Mouse (Mus musculus): ENCODE measurements around the gene Pip5kl1. TPM values are rescaled to one million over a fixed set of nuclear protein-coding genes. Genes with fewer than 3 reads are reported as not detected.
A peak's percentile ranks its signal among the peaks of the same experiment; 100 is the strongest.

Gene Pip5kl1
- total RNA-seq, 2 experiments from 2014 or later, result 0.31 to 0.73 TPM

DNA sequence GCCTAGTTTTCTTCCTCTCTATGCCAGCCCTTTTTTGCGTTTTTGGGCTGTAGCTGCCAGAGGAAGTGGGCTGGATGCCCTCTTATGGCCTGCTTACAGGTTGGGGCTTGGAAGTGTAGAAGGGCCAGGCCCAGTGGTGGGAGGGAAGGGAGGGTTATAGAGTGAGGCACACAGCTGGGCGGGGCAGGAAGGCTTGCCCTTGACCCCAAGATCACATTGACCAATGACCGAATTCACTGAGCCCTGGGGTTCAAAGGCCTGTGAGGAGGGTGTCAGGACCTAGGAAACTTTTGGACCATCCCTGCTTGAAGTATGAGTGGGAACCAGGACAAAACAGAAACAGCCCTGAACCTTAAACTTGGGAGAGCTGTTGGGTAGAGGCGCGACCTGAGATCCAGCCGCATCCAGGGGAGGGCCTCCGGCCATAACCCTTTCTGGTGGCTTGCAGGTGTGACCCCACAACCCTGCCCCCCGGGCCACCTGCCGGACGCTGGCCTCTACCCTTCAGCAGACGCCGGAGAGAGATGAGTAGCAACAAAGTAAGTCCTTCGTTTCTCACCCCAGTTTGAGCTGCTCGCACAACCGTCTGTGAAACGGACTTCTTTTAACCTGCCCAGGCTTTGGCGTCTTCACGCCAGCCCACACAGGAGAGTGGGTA, 34.3 kb downstream of the Pip5kl1 start:
- DNase-seq (ENCODE audit: low spot score in 2 of 2), result peak in 1 of 2 experiments; percentile 50

GRCm38 (mm10) chr2:32610610-32611229, 36.1 kb downstream of the Pip5kl1 start:
- no peak for DNase-seq (ENCODE audit: low spot score in 2 of 2)

DNA sequence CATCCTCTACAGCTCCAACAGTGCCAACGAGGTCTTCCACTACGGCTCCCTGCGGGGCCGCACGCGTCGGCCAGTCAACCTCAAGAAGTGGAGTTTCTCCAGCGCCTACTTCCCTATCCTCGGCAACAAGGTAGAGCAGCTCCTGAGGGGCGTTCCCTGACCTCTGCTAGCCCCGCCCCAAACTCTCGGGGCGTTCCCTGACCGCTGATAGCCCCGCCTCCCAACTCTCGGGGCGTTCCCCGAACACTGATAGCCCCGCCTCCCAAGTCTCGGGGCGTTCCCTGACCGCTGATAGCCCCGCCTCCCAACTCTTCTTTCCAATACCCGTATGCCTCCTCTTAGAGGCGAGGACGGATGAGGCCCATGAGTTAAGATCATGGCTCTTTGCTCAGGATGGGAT, 37.7 kb downstream of the Pip5kl1 start:
- no peak for DNase-seq (ENCODE audit: low spot score in 2 of 2)

- DNase-seq (ENCODE audit: low spot score in 2 of 2), result no peak
Observed at GRCm38 (mm10) chr2:32617109-32617508, 42.5 kb downstream of the Pip5kl1 start.

DNA sequence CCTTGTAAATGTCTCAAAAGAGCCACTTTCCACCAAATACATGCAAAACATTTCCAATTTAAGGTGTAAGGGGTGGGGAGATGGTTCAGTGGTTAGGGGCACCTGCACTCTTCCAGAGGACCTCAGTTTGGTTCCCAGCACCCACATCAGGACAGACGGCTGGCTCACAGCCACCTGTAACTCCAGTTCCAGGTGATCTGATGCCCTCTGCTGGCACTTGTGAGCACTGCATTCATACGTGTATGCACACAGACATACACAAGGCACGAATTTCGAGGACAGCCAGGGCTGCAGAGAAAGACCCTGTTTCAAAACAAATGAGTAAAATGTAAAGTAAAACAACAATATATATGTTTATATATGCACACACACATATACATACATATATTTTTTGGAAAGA, 43.0 kb downstream of the Pip5kl1 start:
- no peak for DNase-seq (ENCODE audit: low spot score in 2 of 2)

GRCm38 (mm10) chr2:32618051-32618450, 43.5 kb downstream of the Pip5kl1 start:
- DNase-seq (ENCODE audit: low spot score in 2 of 2), result no peak

GRCm38 (mm10) chr2:32620682-32621516, 46.3 kb downstream of the Pip5kl1 start:
- no peak for DNase-seq (ENCODE audit: low spot score in 2 of 2)

GRCm38 (mm10) chr2:32621517-32621859, 46.9 kb downstream of the Pip5kl1 start, which contains the start of gene Ak1:
Gene Ak1 (plus strand): TSS chr2:32621758.
- no peak for DNase-seq (ENCODE audit: low spot score in 2 of 2)

- DNase-seq (ENCODE audit: low spot score in 2 of 2), result no peak
Observed at GRCm38 (mm10) chr2:32624111-32624748, 49.6 kb downstream of the Pip5kl1 start.

DNA sequence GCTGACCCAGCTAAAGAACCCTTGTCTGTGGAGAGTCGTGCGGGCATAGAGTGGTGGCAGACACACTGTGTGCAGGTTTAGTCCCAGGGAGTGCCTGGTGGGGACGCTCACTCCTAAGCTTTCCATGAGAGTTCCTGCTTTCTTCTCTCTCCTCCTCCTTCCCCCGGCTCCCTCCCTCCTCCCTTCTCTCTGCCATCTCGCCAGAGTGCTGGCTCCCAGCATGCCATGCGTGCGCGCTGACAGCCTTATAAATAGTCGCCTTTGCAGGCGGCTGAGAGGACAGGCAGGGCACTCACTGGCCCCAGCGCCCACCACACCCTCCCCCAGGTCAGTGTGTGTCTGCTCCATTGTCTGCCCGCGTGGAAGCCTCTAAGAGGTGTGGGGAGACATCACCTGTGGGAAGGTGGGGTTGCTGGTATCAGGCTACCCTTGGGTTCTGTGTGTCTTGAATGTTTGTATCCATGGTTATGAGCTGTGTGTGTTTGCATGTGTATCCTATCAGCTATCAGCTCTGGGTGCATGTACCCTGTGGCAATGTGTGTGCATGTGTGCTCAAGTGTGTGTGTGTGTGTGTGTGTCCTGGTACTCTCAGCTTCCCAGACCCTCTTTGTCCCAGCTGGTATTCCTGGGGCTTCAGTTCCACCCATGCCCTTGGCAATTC, 50.7 kb downstream of the Pip5kl1 start:
- DNase-seq (ENCODE audit: low spot score in 2 of 2), result peak in 1 of 2 experiments; percentile 66

DNA sequence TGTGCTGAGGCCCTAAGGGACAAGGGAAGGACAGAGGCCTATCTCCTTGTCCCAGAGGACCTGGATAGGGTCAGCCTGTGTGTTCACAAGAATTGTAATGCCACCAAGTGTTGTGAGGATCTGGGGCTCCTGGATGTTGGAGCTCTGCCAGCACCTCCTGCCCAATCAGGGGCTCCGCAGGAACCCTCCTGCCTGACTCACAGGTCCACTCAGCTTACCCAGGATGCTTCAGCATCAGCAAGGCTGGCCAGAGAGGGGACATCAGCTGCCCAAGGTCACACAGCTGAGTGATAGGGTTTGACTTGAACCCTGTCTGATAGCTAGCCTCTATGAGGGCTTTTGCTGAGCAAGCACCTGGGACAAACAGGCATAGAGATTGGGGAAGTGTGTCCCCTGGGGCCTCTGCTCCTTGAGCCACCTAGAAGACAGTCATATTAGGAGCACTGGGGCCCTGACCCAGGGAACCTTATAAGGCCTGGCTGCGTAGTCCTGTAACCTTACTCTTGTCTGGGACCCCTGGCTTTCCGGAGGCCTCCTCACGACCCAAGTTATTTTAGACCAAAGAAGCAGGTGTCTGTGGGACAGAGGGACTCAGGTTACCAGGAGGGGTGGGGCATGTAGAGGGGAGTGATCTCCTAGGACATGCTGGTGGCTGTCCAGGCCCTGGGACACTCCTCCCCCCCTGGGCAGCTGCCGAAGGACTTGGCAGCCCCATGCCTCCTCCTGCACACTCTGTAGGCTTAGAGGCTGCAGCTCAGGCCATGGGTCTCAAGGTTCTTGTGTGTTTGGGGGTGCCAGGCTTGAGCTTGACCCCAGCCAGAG, 51.5 kb downstream of the Pip5kl1 start:
- DNase-seq (ENCODE audit: low spot score in 2 of 2), result no peak

- no peak for DNase-seq (ENCODE audit: low spot score in 2 of 2)
Observed at GRCm38 (mm10) chr2:32627266-32628043, 52.9 kb downstream of the Pip5kl1 start.

- DNase-seq (ENCODE audit: low spot score in 2 of 2), result no peak
Observed at GRCm38 (mm10) chr2:32628044-32628550, 53.5 kb downstream of the Pip5kl1 start.

DNA sequence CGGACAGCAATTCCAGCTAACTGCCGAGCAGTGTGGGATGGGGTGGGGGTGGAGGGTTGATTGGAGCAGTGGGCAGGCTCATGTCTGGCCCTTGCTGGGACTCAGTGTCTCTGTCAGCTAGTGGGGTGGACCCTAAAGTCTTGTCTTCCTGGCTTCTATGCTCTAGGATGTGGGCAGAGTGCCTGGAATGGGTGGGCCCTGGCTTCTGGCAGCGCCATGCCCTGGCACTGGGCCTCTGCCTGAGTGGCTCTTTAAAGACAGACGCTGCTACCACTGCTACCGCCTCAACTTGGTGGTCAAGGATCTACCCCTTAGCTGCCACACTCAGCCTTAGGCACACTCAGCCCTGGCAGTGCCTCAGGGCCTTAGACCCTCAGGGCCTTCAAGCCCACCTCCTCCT, 54.1 kb downstream of the Pip5kl1 start:
- no peak for DNase-seq (ENCODE audit: low spot score in 2 of 2)

- no peak for DNase-seq (ENCODE audit: low spot score in 2 of 2)
Observed at GRCm38 (mm10) chr2:32629276-32629976, 54.8 kb downstream of the Pip5kl1 start.

DNA sequence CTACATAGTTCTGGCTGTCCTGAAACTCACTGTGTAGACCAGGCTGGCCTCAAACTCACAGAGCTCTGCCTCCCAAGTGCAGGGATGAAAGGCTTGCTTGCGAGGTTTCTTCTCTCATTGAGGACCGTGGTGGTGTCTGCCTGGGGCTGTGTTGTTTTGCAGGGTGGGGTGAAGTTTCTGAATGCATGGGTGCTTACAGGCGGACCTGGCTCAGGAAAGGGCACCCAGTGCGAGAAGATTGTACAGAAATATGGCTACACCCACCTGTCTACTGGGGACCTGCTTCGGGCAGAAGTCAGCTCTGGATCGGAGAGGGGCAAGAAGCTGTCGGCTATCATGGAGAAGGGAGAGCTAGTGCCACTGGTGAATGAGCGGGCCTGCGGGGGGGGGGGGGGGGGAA, 55.4 kb downstream of the Pip5kl1 start:
- DNase-seq (ENCODE audit: low spot score in 2 of 2), result no peak

DNA sequence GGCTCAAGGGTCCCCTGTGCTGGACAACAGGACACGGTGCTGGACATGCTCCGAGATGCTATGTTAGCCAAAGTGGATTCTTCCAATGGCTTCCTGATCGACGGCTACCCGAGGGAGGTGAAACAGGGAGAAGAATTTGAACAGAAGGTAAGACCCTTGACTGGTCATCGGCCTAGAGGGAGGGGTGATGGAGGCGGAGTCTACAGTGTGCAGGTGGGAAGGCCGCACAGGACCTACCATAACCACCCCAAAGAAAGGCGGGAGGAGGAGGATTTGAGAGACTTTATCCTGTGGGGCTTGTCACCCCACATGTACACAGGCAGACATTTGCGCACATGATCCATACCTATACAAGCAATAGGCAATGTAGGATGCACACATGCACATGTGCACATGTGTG, 56.4 kb downstream of the Pip5kl1 start:
- DNase-seq (ENCODE audit: low spot score in 2 of 2), result no peak

DNA sequence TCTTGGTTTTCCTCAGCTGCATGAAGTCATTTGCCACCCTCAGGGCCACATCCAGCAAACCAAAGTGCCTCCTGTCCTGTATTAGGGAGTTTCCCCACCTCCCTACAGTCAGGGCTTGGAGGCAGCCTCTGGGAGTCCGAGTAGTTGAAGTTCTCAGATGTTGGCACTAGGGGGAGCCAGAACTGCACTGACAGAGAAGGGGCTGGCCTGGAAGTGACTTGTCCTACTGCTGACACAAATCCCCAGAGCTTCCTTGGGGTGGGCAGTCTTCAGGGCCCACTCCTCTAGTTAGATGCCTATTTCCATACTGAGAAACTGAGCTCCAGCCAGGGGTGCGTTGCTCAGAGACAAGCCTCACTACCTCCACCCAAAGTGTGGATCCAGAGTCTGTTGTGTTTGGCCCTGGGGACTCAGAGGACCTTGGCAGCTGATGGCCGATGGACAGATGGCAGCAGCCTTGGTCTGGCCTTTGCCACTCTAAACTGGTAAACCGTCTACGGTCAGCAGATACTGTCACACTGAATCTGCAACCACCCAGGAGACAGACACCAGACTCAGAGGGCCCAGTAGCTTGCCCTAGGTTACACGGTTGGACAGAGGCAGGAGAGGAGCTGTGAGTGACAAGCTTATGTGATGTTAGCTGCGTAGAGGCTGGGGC, 57.3 kb downstream of the Pip5kl1 start:
- peak in 1 of 2 experiments; percentile 71 for DNase-seq (ENCODE audit: low spot score in 2 of 2)

Data from adrenal gland, postnatal 4 days (tissue).